Mouse (Mus musculus) layer of hippocampus, adult 9-11 months (tissue): Measurements from ENCODE around the gene Gm12216.
"Not testable (repeated sequence)": the region's sequence is repeated elsewhere in the genome, so short reads cannot be mapped to it uniquely, and the experiment has no call there.

Experiments
- DNase-seq: peaks from one replicate; pipeline ENCODE4 v3.0.0; 2022

Gm12216 gene

GRCm38 (mm10) chr11:53764581-53764980 lies 94.5 kb downstream of the Gm12216 start:
- DNase-seq, result no peak

- DNase-seq, result peak; percentile 89
These were observed 95.4 kb downstream of the Gm12216 start for GRCm38 (mm10) chr11:53763496-53764140.

- DNase-seq, result peak; percentile 55
These were observed 96.1 kb downstream of the Gm12216 start for GRCm38 (mm10) chr11:53762827-53763495.

GRCm38 (mm10) chr11:53762426-53762825 lies 96.6 kb downstream of the Gm12216 start:
- no peak for DNase-seq

- no peak for DNase-seq
These were observed 97.2 kb downstream of the Gm12216 start for GRCm38 (mm10) chr11:53761822-53762221.

- no peak for DNase-seq
These were observed 97.8 kb downstream of the Gm12216 start for GRCm38 (mm10) chr11:53761284-53761683.

- no peak for DNase-seq
These were observed 99.3 kb downstream of the Gm12216 start for GRCm38 (mm10) chr11:53759545-53760406.

- no peak for DNase-seq
These were observed 100.2 kb downstream of the Gm12216 start for GRCm38 (mm10) chr11:53758791-53759351.

- DNase-seq, result not testable (repeated sequence)
These were observed 101.0 kb downstream of the Gm12216 start for GRCm38 (mm10) chr11:53758033-53758432.

- DNase-seq, result no peak
These were observed 101.4 kb downstream of the Gm12216 start for GRCm38 (mm10) chr11:53757612-53758011.

GRCm38 (mm10) chr11:53755011-53755595 lies 104.0 kb downstream of the Gm12216 start:
- no peak for DNase-seq

- no peak for DNase-seq
These were observed 109.2 kb downstream of the Gm12216 start for GRCm38 (mm10) chr11:53749716-53750352.

GRCm38 (mm10) chr11:53749306-53749705 lies 109.8 kb downstream of the Gm12216 start:
- DNase-seq, result no peak

- no peak for DNase-seq
These were observed 110.4 kb downstream of the Gm12216 start for GRCm38 (mm10) chr11:53748614-53749013.

GRCm38 (mm10) chr11:53747985-53748384 lies 111.1 kb downstream of the Gm12216 start:
- DNase-seq, result no peak

GRCm38 (mm10) chr11:53745260-53745659 lies 113.8 kb downstream of the Gm12216 start:
- DNase-seq, result no peak

GRCm38 (mm10) chr11:53742353-53742752 lies 116.7 kb downstream of the Gm12216 start:
- no peak for DNase-seq

- peak; percentile 55 for DNase-seq
These were observed 121.5 kb downstream of the Gm12216 start for GRCm38 (mm10) chr11:53737573-53737946.

GRCm38 (mm10) chr11:53736771-53737572 lies 122.1 kb downstream of the Gm12216 start:
- DNase-seq, result peak; percentile 51

- DNase-seq, result peak; percentile 60
These were observed 123.3 kb downstream of the Gm12216 start for GRCm38 (mm10) chr11:53735682-53736245.
